Mouse (Mus musculus): ENCODE data around the gene Hoxc9.

The Hoxc9 gene

GRCm38 (mm10) chr15:103021544-103021943 lies 45.3 kb downstream of the Hoxc9 start:
- DNase-seq (ENCODE audit: low read depth) = no peak

- DNase-seq (ENCODE audit: low read depth) = no peak
These were observed 47.9 kb downstream of the Hoxc9 start for GRCm38 (mm10) chr15:103024131-103024530.

GRCm38 (mm10) chr15:103027266-103028235 lies 51.3 kb downstream of the Hoxc9 start:
- DNase-seq (ENCODE audit: low read depth) = peak; percentile 57

- DNase-seq (ENCODE audit: low read depth) = no peak
These were observed 52.8 kb downstream of the Hoxc9 start for GRCm38 (mm10) chr15:103028916-103029512.

GRCm38 (mm10) chr15:103030142-103030541 lies 53.9 kb downstream of the Hoxc9 start:
- DNase-seq (ENCODE audit: low read depth) = no peak

- no peak for DNase-seq (ENCODE audit: low read depth)
These were observed 55.9 kb downstream of the Hoxc9 start for GRCm38 (mm10) chr15:103032167-103032566.

GRCm38 (mm10) chr15:103032646-103033575 lies 56.7 kb downstream of the Hoxc9 start:
- DNase-seq (ENCODE audit: low read depth) = peak; percentile 56

GRCm38 (mm10) chr15:103034043-103034806 lies 58.0 kb downstream of the Hoxc9 start:
- peak; percentile 27 for DNase-seq (ENCODE audit: low read depth)
